Mouse (Mus musculus) MEL (cell line): ENCODE results near the gene Arhgef5.

Experiments
- CHD2 ChIP-seq: IDR thresholded peaks from 2 replicates; pipeline ENCODE4 v1.6.1; 2011; ENCODE audit warnings: low read length, improper control_type of control experiment
- CTCF ChIP-seq, 3 experiments: IDR thresholded peaks in 2 of 3; conservative IDR thresholded peaks in 1 of 3; 2 replicates each; pipeline ENCODE4 v1.5.1; 2011 to 2012; ENCODE audit warnings: low read length in 3 of 3, low read depth in 2 of 3, mild to moderate bottlenecking in 2 of 3, improper control_type of control experiment in 1 of 3, inconsistent platforms in 1 of 3, mixed read lengths in 1 of 3, moderate library complexity in 1 of 3; ENCODE audit not compliant: control insufficient read depth in 1 of 3, insufficient read depth in 1 of 3, poor library complexity in 1 of 3, severe bottlenecking in 1 of 3
- E2F4 ChIP-seq: IDR thresholded peaks from 2 replicates; pipeline ENCODE4 v1.6.1; 2011; ENCODE audit warnings: low read depth, low read length, improper control_type of control experiment, borderline replicate concordance
- EP300 ChIP-seq, 2 experiments: IDR thresholded peaks; 2 replicates each; pipeline ENCODE4 v1.6.1; 2011; ENCODE audit warnings: improper control_type of control experiment in 2 of 2, low read length in 2 of 2, low read depth in 1 of 2, mild to moderate bottlenecking in 1 of 2
- MAFK ChIP-seq: IDR thresholded peaks from 2 replicates; pipeline ENCODE4 v1.6.1; 2011; ENCODE audit warnings: low read depth, mild to moderate bottlenecking, low read length, improper control_type of control experiment, borderline replicate concordance
- MEF2A ChIP-seq: IDR thresholded peaks from 2 replicates; pipeline ENCODE4 v1.6.1; 2014; ENCODE audit warnings: low read depth, mild to moderate bottlenecking, inconsistent platforms, low read length, improper control_type of control experiment; ENCODE audit not compliant: poor library complexity, insufficient replicate concordance, severe bottlenecking; ENCODE audit errors: extremely low read depth
- POLR2A ChIP-seq, 2 experiments: IDR thresholded peaks; 2 replicates each; pipeline ENCODE4 v1.6.1; 2011 to 2012; ENCODE audit warnings: low read length in 2 of 2, mild to moderate bottlenecking in 2 of 2, control low read depth in 1 of 2, improper control_type of control experiment in 1 of 2, low read depth in 1 of 2, moderate library complexity in 1 of 2; ENCODE audit not compliant: control insufficient read depth in 1 of 2, insufficient read depth in 1 of 2, poor library complexity in 1 of 2
- POLR2AphosphoS2 ChIP-seq: IDR thresholded peaks from 2 replicates; pipeline ENCODE4 v1.6.1; 2011; ENCODE audit warnings: low read length, improper control_type of control experiment
- RCOR1 ChIP-seq: IDR thresholded peaks from 2 replicates; pipeline ENCODE4 v1.6.1; 2012; ENCODE audit warnings: low read depth, mild to moderate bottlenecking, inconsistent platforms, low read length, improper control_type of control experiment
- TAL1 ChIP-seq: IDR thresholded peaks from 2 replicates; pipeline ENCODE4 v1.6.1; 2012; ENCODE audit warnings: mild to moderate bottlenecking, inconsistent platforms, low read length, moderate library complexity, mixed read lengths
- TBP ChIP-seq: IDR thresholded peaks from 2 replicates; pipeline ENCODE4 v1.8.0; 2011; ENCODE audit warnings: low read depth, low read length, improper control_type of control experiment
- TCF12 ChIP-seq: IDR thresholded peaks from 2 replicates; pipeline ENCODE4 v1.6.1; 2014; ENCODE audit warnings: low read depth, mild to moderate bottlenecking, inconsistent platforms, low read length, improper control_type of control experiment, moderate library complexity
- USF1 ChIP-seq: IDR thresholded peaks from 2 replicates; pipeline ENCODE4 v1.6.1; 2014; ENCODE audit warnings: low read depth, mild to moderate bottlenecking, inconsistent platforms, low read length, improper control_type of control experiment, moderate library complexity
- ZNF384 ChIP-seq: IDR thresholded peaks from 2 replicates; pipeline ENCODE4 v1.6.1; 2012; ENCODE audit warnings: low read depth, mild to moderate bottlenecking, inconsistent platforms, low read length, improper control_type of control experiment

GRCm38 (mm10) chr6:43312546-43312945 is 47.2 kb downstream of the Arhgef5 start:
- TF ChIP-seq CTCF (IDR thresholded peaks at IDR 0.05 in 2 of 3, conservative IDR thresholded peaks at IDR 0.05 in 1 of 3; ENCODE audit: control insufficient read depth in 1 of 3, insufficient read depth in 1 of 3, low read depth in 2 of 3, low read length in 3 of 3, poor library complexity in 1 of 3, severe bottlenecking in 1 of 3) (no peak), TCF12 (no peak), MEF2A (no peak), POLR2A (IDR thresholded peaks at IDR 0.05; ENCODE audit: control insufficient read depth in 1 of 2, insufficient read depth in 1 of 2, low read depth in 1 of 2, low read length in 2 of 2, poor library complexity in 1 of 2) (no peak), MAFK (no peak), EP300 (IDR thresholded peaks at IDR 0.05; ENCODE audit: low read depth in 1 of 2, low read length in 2 of 2) (no peak), ZNF384 (no peak), E2F4 (no peak), TBP (no peak), POLR2AphosphoS2 (no peak), CHD2 (no peak), USF1 (no peak), TAL1 (no peak), RCOR1 (no peak)
